Mouse (Mus musculus) ES-E14 (cell line): Measurements from ENCODE around the gene Plxdc1. TPM values are rescaled to one million over a fixed set of nuclear protein-coding genes. Genes with fewer than 3 reads are reported as not detected.

Source experiments
- DNase-seq: peaks from one replicate; pipeline ENCODE4 v3.0.0-alpha.2; 2013; ENCODE audit warnings: low read depth, low spot score
- H3K27ac ChIP-seq: 2 replicates; pipeline ENCODE4 v1.5.1; 2012; ENCODE audit warnings: low read depth, mild to moderate bottlenecking, low read length, moderate library complexity, mixed read lengths; ENCODE audit not compliant: poor library complexity, insufficient read depth, severe bottlenecking
- H3K36me3 ChIP-seq: 2 replicates; pipeline ENCODE4 v1.6.1; 2012; ENCODE audit warnings: mild to moderate bottlenecking, low read length, moderate library complexity, mixed read lengths; ENCODE audit not compliant: control insufficient read depth, poor library complexity, insufficient read depth, severe bottlenecking
- H3K4me1 ChIP-seq, 2 experiments: fragments of 150-350 bp in 1 of 2; sonication (generic) in 1 of 2; 2 replicates each; pipeline ENCODE4 v1.6.1; 2012; ENCODE audit warnings: low read length in 2 of 2, mild to moderate bottlenecking in 1 of 2, mixed read lengths in 1 of 2; ENCODE audit not compliant: control insufficient read depth in 2 of 2, insufficient read depth in 2 of 2, poor library complexity in 1 of 2
- H3K4me3 ChIP-seq, 2 experiments: fragments of 150-350 bp in 1 of 2; sonication (generic) in 1 of 2; 2 replicates each; pipeline ENCODE4 v1.5.1; 2012; ENCODE audit warnings: low read length in 2 of 2, low read depth in 1 of 2, mild to moderate bottlenecking in 1 of 2, mixed read lengths in 1 of 2; ENCODE audit not compliant: insufficient read depth in 1 of 2, poor library complexity in 1 of 2, severe bottlenecking in 1 of 2
- H3K9ac ChIP-seq: 2 replicates; pipeline ENCODE4 v1.6.1; 2012; ENCODE audit warnings: low read depth, mild to moderate bottlenecking, low read length, mixed read lengths; ENCODE audit not compliant: poor library complexity, insufficient read depth, severe bottlenecking
- H3K9me3 ChIP-seq: fragments of 150-350 bp; sonication (generic); 2 replicates; pipeline ENCODE4 v1.6.1; 2012; ENCODE audit warnings: low read depth, mild to moderate bottlenecking, low read length; ENCODE audit not compliant: control insufficient read depth, insufficient read depth
- CHD2 ChIP-seq: IDR thresholded peaks from 2 replicates; pipeline ENCODE4 v1.6.1; 2014; ENCODE audit warnings: mild to moderate bottlenecking, low read depth, low read length, inconsistent platforms
- HCFC1 ChIP-seq: IDR thresholded peaks from 2 replicates; pipeline ENCODE4 v1.6.1; 2012; ENCODE audit warnings: low read length, inconsistent platforms, borderline replicate concordance; ENCODE audit not compliant: insufficient read depth
- MAFK ChIP-seq: IDR thresholded peaks from 2 replicates; pipeline ENCODE4 v1.6.1; 2014; ENCODE audit warnings: mild to moderate bottlenecking, low read depth, low read length, inconsistent platforms; ENCODE audit not compliant: insufficient read depth
- ZC3H11A ChIP-seq: IDR thresholded peaks from 2 replicates; pipeline ENCODE4 v1.6.1; 2012; ENCODE audit warnings: low read depth, mild to moderate bottlenecking, inconsistent platforms, low read length, borderline replicate concordance
- ZNF384 ChIP-seq: IDR thresholded peaks from 2 replicates; pipeline ENCODE4 v1.6.1; 2012; ENCODE audit warnings: low read depth, low read length, inconsistent platforms
- in situ Hi-C, 2 experiments: fragments of 600-800 bp; cut with MboI; formaldehyde crosslinking; loops; one replicate each; pipeline ENCODE4 v1.15.1; 2025; ENCODE audit warnings: low sequenced_read_pairs in 2 of 2, inconsistent platforms in 1 of 2; ENCODE audit not compliant: unreplicated experiment in 2 of 2
- total RNA-seq: library from RNA; depleted of rRNA; stranded (reverse); fragments of 300-350 nt; gene quantifications from 2 replicates; pipeline ENCODE4 v1.2.3, GENCODE M21; 2012; rRNA removed

Plxdc1 gene
- total RNA-seq, 1 experiment, result 2.5 TPM

DNA sequence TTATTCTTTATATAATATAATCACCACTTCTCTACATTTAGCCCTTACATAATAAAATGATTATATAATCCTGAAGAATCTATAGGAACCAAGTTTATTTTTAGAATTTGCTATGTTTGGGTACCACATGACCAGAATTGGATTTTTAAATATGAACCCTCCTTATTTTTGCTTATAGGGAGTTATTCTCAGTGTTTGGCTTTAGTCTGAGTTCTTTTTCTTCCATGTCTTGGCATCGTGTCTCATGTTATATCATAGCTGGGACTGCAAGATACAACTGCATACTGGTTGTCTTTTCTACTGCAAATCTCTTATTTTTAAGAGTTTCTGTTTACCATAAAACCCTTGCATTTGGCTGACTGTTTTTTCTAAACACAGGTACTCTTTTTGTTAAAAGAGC is 111.8 kb downstream of the Plxdc1 start:
- no peaks in the 10 kb centered on the region for H3K9me3 ChIP-seq
- H3K9ac ChIP-seq, result no peak overlapping the region
- in situ Hi-C loops, result no loop called here
- H3K4me1 ChIP-seq, result no peaks in the 10 kb centered on the region
- DNase-seq, result no peak
- no peak overlapping the region for H3K4me3 ChIP-seq
- TF ChIP-seq CHD2, result no peak
- TF ChIP-seq MAFK, result no peak
- no peak for TF ChIP-seq ZNF384
- no peak for TF ChIP-seq HCFC1
- no peak for TF ChIP-seq ZC3H11A
- no peak overlapping the region for H3K27ac ChIP-seq
- no peaks in the 10 kb centered on the region for H3K36me3 ChIP-seq

Other genes starting within 250 kb of the Plxdc1 start
- 26.5 and 31.3 TPM in 2 replicates for gene Pip4k2b, start 241.7 kb downstream of the Plxdc1 start, total RNA-seq
- 14.0 and 18.5 TPM in 2 replicates for gene Cwc25, start 219.9 kb downstream of the Plxdc1 start, total RNA-seq
- gene 1700001P01Rik, start 210.5 kb downstream of the Plxdc1 start, total RNA-seq, result 2.3 TPM in 2 replicates
- gene Rpl23, start 204.0 kb downstream of the Plxdc1 start, total RNA-seq, result 1,213 and 1,430 TPM in 2 replicates
- 108 and 147 TPM in 2 replicates for gene Lasp1, start 187.4 kb downstream of the Plxdc1 start, total RNA-seq
- 3.0 and 4.1 TPM in 2 replicates for gene B230217C12Rik, start 145.7 kb downstream of the Plxdc1 start, total RNA-seq
- gene Fbxo47, start 102.3 kb downstream of the Plxdc1 start, total RNA-seq, result 2.2 and 4.1 TPM in 2 replicates
- gene Arl5c, start 9.7 kb upstream of the Plxdc1 start, total RNA-seq, result 2.9 and 4.4 TPM in 2 replicates
- 6.2 and 12.0 TPM in 2 replicates for gene Cacnb1, start 36.6 kb upstream of the Plxdc1 start, total RNA-seq
- gene Rpl19, start 40.3 kb upstream of the Plxdc1 start, total RNA-seq, result 3,222 and 3,264 TPM in 2 replicates
- 2.1 and 3.8 TPM in 2 replicates for gene Stac2, start 67.0 kb upstream of the Plxdc1 start, total RNA-seq
- 9.7 and 15.0 TPM in 2 replicates for gene Fbxl20, start 164.0 kb upstream of the Plxdc1 start, total RNA-seq
- gene Med1, start 206.8 kb upstream of the Plxdc1 start, total RNA-seq, result 23.5 and 27.9 TPM in 2 replicates
- 63.3 and 68.8 TPM in 2 replicates for gene Cdk12, start 216.6 kb upstream of the Plxdc1 start, total RNA-seq